Mouse (Mus musculus) T-helper 2 cell (primary cell): ENCODE results near the gene Kndc1.

Experiments used
- in situ Hi-C: fragments of 300-600 bp; cut with MboI, MseI; formaldehyde crosslinking; loops from one replicate; pipeline ENCODE4 v1.15.1; 2025; ENCODE audit warnings: high pct_unique_total_duplicates

The Kndc1 gene

DNA sequence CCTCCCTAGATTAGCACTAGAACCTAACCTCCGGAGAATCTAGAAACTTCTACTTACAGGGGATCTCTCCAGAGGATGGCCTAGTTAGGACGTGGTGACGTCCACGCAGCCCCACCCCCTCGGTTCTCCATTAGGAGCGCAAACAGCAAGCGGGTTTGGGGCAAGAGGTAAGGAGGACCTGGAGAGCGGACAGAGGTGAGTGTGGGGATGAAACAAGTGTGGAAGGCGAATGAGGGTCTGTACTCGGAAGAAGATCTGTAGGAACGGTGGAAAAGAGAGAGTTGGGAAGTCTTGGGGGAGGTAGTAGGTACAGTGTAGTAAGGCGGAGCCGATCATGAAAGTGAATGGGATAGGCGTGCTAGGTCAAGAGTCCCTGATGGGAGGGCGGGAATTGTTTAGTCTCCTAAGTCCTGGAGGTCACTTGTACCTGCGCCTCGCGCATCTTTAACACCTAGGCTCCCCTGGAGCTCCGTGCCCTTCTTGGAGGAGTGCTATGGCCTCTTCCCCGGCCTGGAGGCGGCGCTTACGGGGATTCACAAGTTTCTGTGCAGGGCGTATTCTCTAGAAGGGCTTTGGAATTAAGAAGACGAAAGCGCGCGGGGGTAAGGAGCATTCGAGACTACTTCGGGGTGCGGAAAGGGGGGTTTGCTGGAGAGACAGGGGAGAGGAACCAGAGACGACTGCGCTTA, 55.9 kb downstream of the Kndc1 start:
- in situ Hi-C loops: loop anchor here (5.0 kb wide), 1 partner anchor 33 kb away; no protein-coding TSS in a partner anchor

DNA sequence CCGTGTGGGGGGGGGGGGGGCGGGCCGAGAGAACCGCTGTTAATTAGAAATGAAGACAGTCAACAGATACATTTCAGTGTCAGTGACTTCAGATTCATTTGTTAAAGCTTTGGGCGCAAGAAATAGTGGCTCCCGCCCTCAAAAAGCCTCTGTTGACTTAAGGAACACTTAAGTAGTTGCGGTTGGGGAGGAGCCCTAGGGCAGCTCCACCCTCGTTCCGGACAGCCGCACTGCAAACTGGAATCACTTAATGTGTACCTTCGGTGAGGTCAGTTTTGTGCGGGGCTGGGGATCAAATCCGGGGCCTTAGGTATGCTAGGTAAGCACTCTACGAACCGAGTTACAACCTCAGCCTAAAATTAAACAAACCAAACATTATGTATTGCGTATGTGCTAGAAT, 56.6 kb downstream of the Kndc1 start:
- in situ Hi-C loops: loop anchor here (5.0 kb wide), 1 partner anchor 34 kb away; no protein-coding TSS in a partner anchor

DNA sequence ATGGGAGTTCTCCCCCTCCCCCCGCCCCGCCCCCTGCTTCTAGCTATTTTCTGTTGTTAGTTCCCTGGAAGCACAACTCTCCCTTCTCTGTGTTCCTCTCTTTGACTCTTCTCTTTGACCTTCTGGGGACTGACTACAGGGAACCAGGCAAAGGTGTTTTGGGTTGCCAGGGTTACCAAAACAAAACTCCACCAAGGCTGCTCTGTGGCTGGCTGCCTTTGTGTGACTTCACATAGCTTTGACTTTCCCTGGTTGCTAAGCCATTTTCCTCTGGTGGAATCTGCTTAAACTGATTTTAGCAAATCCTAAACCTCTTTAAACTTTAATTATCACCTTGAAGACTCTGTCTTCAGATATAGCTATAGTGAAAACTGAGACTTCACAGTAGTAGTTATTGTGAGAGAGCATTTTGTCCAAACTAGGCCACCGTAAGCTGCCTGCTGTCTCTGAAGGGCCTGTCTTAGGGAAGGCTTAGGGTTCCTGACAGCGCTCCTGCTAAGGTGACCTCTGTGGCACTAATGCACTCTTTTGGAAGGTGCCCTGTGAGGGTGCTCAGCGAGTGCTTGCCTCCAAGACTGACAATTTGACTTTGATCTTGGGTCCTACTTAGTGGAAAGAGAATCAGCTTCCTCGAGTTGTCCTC, 57.6 kb downstream of the Kndc1 start:
- in situ Hi-C loops: loop anchor here (5.0 kb wide), 1 partner anchor 35 kb away; no protein-coding TSS in a partner anchor

DNA sequence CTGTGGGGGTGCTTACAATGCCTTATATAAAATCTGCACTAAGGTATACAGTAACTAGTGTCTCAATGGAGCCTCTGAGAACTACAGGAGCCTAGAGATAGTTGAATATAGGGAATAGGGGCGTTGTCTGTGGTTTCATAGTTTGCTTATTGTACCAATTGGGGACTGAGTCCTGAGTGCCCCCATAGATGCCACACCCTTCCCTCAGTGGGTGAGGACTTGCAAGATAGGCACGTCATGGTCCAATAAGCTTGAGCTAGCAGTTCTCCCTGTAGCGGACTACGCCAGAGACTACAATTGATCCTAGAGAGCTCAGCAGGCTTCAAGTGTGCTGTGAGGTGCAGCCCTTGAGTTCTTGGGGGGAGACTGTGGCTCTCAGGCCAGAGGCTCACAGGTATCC, 61.0 kb downstream of the Kndc1 start:
- in situ Hi-C loops: no loop called here

DNA sequence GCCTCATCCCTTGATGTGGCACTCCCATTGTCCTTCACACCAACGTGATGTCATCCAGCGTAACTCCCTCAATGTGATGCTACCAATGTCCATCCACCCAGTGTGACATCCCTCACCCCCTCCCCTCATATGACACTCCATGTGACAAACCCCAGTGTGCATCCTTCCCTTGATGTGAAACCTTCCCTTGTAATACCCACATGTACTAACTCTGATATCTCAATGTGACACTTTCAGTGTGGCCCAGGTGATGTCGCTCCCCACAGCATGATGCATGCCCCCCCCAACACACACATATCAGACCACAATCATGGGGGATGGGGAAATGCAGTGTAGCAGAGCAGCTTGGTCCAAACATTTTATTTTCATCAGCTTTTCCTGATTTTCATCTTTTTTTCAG, 62.2 kb downstream of the Kndc1 start:
- in situ Hi-C loops: no loop called here

DNA sequence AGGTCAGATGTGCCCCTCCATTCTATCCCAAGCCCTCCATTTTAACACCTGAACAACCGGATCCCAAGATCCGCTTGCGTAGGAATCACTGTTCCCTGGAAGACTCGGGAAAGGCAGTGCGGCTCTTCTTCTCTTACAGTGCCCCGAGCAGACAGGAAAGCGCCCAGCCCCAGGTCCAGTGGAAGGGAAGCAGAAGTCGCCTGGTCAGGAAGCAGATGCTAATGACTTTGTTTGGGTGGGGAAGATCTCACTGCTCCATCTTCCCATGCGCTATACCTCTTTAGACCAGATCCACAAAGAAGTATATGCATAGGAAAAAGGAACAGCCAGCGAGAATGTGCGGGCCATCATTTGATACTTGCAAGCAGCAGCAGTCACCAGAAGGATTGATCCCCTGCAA, 62.9 kb downstream of the Kndc1 start:
- in situ Hi-C loops: no loop called here

DNA sequence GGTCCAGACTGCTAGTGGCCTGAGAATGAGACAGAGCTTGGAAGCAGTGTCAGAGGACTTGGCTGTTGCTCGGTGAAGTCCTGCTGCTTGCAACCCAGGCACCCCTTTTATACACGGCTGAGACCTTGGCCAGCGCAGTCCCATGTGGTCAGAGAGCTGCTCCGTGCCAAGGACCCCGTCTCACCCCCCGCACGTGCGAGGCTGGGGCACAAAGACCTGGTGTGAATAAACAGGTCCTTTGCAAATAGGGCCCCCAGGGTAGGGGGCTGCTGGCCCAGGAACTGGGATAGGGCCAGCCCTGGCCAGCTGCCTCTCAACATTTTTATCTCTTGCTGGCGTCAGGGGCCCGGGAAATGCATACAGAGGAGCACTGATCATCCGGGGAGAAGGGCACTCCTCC, 63.5 kb downstream of the Kndc1 start:
- in situ Hi-C loops: no loop called here

DNA sequence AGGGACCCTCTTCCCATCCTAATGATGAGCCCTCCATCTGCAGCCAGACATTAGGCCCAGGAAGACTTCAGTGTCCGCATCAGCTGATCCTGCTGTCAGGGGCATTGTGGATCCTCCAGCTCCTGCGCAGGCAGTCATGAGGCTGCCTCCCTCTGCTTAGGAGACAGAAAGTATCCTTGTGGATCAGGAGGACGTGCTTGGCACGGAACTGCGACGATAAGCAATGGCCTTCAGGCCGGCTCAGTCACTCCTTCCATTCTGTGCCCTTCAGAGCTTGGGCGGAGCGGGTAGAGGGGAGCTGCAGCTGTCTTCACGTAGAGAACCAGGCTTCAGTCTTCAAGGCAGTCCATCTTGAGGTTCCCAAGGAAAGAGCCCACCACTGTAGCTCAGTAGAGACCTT, 66.6 kb downstream of the Kndc1 start:
- in situ Hi-C loops: loop anchor here (5.0 kb wide), 1 partner anchor 111 kb away; no protein-coding TSS in a partner anchor

DNA sequence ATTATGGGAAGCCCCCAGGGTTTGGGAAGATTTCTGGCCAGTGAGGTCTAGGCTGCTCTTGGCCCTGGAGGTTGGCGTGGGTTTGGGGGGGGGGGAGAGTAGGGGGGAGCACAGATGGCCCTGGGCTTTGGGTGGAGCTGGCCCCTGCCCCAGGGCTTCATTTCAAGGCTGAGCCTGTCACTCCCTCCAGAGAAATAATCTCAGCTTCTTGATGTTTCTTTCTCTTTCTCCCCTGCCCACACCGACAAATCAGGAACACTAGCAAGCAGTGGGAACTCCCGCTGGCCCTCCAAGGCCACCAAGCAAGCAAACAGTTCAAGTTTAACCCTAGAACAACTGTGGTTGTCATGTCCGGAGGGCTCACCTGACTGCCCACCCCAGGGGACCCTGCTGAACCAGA, 69.3 kb downstream of the Kndc1 start:
- in situ Hi-C loops: loop anchor here (5.0 kb wide), 1 partner anchor 108 kb away; no protein-coding TSS in a partner anchor

DNA sequence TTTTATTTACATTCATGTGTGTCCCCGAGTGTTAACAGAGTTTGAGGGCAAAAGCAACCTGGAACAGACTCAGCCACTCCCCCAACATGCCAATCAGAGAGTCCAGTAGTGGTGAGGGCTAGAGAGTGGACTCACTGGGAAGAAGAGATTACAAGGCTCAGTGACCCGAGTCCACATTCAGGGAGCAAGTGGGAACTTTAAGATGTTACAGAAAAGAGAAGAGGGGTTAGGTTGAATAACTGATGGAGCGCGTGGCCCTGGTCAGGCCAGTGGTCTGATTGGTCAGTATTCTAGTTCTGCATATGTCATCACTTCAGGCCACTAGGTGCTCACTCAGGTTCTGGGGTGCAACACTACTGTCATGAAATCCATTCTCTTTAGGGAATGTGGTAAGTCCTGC, 72.7 kb downstream of the Kndc1 start:
- in situ Hi-C loops: no loop called here

DNA sequence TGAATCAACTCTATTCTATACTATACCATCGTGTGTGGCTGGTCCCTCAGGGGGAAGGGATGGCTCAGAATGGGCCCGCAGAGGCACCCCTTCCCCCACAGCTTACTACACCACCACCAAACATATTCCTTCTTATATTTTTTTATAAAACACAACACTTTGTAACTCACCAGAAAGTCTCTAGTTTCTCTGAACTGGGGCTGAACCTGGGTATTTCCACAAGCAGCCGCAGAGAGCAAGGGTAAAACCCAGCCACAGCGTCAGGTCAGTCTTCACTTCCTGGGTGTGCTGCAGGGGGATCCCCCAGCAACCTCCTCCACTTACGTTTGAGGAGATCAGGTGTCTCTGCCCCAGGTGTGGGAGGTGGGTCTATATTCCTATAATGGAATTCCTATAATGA, 73.9 kb downstream of the Kndc1 start:
- in situ Hi-C loops: no loop called here

DNA sequence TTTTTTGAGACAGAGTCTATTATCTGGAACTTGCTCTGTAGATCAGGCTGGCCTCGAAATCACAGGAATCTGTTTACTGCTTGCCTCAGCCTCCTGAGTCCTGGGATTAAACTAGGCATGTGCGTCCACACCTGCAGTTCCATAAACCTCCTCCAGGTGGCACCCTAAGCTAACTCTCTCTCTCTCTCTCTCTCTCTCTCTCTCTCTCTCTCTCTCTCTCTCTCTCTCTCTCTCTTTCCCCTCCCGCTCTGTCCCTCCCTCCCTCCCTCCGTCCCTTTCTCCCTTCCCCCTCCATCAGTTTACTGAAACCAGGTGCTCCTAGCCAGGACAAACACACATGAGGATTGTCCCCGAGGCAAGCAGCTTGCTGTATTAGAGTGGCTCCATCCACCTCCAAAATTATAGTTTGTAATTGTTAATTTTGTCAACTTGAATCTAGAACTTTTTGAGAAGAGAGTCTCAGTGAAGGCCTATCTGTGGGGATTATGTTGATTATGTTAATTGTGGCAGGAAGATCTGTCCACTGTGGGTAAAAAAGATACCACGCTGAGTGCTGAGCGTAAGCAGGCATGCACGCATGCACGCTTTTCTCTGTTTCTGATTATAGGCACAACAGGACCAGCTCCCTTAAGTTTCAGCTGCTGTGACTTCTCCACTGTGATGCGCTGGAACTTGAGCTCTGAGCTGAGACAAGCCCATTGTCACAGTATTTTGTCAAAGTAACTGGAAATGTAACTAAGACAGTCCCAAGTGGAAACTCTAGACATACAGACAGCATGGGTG, 75.0 kb downstream of the Kndc1 start:
- in situ Hi-C loops: no loop called here

DNA sequence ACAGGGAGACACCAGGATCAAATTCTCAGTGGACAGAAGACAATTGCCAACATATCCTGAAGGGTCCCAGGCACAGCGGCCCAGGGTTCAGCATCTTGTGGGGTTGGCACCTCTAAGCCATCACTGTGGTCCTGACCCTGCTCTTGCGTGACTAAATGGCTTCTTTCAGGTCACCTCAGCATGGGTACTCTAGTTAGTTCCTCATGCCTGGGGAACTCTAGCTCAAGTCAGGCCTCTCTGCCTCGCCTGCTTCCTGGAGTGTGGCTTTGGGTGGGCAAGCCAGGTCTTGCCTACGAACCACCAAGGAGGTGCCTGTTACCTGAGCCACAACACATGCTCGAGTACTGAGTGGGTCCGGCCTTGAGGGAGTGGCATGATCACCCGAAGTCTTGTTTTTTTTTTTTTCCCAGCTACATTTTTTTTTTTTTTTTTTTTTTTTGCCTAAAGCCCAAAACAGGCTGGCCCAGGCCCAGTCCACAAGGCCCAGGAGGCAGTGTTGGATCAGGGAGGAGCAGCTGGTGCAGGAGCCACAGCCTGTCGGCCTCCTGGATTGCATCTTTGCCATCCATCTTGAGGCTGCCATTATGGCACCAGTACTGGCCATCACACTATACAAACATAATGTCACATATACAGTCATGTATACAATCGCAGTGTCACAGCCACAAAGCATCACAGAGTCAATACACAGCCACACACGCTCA, 75.9 kb downstream of the Kndc1 start:
- in situ Hi-C loops: no loop called here

DNA sequence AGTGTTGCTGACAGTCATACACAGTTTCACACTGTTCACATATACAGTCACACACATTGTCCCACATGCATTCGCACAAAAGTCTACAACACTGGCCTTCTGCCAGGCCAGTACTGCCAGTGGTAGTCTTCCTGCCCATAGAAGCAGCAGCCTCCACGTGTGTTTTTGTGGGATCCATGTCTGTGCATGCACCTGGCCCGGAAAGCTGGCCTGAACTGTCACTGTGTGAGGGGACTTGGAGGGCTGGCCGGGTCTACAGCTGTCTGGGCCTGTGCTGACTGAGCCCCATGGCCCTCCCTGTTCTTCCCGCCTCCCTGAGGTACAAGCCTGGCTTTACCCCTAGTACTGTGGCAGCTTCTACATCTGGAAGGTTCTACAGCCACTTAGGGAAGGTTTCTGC, 76.5 kb downstream of the Kndc1 start:
- in situ Hi-C loops: no loop called here

DNA sequence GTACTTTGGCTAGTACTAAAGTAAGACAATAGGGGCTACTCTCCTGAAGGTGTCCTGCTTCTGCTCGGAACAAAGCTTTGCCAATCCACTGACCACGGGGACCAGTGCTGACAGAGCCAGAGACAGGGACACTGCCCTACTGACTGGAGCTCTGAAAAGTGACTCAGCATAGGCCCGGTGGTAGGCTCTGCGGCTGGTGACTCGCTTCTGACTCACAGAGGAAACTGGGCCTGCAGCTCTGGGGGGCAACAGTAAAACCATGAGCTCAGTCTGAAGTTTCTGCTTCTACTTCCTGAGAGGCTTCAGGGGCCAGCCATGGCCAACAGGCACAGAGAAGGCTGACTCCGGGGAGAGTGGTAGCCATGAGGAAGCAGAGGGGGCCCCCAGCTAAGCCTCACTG, 76.9 kb downstream of the Kndc1 start:
- in situ Hi-C loops: no loop called here

DNA sequence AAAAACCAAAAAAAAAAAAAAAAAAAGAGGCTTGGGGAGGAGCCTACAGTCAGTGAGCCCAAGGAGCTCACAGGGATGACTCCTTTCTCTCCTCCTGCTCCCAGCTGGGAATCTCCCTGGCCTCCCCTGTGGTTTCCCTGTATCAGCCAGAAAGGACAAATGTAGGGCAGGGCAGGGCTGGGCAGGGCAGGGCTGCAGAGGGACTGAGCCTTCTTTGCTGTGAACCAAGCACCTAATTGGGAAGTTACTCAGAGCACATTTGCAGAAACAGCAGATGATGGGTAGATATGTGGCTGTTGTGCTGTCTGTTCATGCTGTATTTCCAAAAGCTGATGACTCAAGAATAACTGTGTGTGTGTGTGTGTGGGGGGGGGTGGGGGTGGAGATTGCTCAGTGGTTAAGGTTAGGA, 78.4 kb downstream of the Kndc1 start:
- in situ Hi-C loops: no loop called here

DNA sequence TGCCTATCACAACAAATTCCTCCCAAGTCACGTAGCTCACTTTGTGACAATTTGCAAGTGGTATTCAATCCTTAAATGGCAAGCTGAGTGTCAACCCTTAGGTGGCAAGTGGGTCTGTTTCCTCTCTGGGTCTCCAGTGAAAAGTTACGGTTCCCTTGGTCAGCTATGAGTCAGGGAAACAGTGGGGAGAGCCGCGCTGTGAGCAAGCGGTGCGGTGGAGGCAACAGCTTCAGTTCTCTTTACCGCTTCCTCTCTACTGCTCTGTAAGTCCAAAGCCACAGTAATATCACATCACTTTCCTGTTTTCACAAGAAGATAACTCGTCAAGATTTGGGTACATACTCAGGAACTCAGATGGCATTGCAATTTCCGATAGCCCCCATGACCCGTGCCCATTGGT, 79.8 kb downstream of the Kndc1 start:
- in situ Hi-C loops: no loop called here

DNA sequence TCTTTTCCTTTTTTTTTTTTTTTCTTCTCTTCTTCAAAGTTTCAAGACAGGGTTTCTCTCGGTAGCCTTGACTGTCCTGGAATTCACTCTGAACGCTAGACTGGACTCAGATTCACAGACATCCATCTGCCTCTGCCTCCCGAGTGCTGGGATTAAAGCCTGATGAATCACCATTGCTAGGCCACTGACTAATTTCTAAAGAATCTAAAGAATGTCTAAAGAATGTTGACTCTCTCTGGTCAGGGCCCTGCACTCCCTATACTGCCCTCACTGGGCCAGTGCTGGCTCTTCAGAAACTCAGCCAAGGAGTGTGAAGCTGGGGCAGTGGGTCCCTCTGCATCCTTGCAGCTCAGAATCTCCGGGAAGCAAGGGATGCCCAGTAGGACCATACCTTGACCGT, 81.0 kb downstream of the Kndc1 start:
- in situ Hi-C loops: no loop called here

DNA sequence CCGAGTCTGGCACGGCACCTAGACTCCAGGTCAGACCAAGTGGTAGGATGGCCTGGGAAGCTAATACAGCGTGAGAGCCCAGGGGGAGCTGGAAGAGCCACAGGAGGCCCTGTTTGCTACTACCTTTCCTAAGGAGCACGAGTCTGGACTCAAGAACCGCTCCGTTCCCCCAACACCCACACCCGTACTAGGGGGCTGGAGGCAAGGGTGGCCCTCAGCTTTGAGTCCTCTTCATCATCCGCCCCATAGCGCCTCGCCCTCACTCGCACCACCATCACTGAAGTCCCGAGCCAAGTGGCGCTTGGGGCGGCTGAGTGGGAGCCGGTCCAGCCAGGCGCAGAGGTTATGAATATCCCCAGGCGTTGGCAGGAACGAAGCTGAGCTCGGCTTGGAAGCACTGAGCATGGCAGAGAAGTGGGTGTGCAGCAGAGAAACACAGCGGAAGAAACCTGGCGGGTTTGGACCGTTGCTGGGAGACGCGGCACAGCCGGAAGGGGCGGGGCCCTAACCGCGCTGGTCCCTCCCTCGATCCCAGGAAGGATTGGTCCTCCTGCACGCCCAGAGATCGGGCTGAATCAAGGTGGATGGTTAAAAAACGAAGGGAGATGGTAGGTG, 83.9 kb downstream of the Kndc1 start, which contains the start of gene 6430531B16Rik:
TSS of gene 6430531B16Rik (minus strand) at position 478 of the 615 bp plus-strand sequence.
- in situ Hi-C loops: no loop called here

DNA sequence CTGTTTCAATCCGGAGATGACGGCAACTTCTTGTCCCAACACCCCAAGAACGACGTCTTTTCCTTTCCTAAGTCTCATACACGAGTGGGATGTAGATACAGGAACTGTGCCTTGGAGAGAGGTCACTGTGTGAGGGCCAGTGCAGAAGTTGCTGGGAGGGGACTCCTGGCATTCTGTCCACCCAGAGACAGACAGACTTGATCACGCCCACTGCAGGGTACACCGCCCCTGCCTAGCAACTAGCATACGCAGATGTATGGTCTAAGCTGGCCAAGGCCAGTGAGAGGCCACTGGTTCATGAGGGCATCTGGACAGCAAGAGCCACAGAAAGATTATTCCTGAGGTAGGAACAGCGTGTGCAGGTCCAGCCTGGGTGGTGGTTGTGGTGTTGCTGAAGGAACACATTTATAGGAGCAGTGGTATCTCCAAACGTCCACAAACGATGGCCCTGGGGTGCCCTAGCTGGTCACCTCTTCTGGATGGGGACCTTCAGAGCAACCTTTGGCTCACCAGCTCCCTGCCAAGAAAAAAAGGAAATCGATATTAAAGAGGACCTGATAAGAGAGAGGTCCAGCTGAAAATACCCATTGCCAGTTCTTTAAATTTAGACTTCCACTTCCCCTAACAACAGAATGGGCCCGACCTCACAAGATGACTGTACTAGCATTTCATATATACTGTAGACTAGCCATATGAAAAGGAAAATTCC, 84.7 kb downstream of the Kndc1 start:
- in situ Hi-C loops: no loop called here

DNA sequence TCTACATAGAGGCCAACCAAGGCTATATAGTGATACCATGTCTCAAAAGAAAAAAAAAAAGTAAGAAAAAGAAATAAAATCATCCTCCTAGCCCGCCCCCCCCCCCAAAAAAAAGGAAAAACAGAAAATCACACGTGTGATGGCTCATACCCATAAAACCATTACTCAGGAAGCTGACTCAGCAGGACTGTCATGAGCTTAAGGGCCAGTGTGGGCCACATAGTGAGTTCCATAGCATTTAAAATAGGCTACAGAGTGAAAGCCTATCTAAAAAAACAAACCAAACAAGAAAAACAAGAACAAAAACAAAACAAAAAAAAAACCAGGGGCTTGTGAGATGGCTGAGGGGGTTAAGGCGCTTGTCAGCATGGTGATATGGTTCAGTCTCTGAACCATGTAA, 86.3 kb downstream of the Kndc1 start:
- in situ Hi-C loops: no loop called here
